Mouse (Mus musculus): ENCODE results near the gene Tmem33. TPM values are rescaled to one million over a fixed set of nuclear protein-coding genes. Genes with fewer than 3 reads are reported as not detected.
A peak's percentile ranks its signal among the peaks of the same experiment; 100 is the strongest.

Tmem33 gene
- total and polyA plus RNA-seq, 3 experiments: 70.4 to 147 (median 134) TPM

- peak overlapping the region; percentile 24; the same call in 1 of the 2 replicates for H3K4me2 ChIP-seq (ENCODE audit: insufficient read depth, low read depth, poor library complexity, severe bottlenecking)
- DNase-seq (ENCODE audit: extremely low read depth): no peak
- no peaks in the 10 kb centered on the region for H3K79me2 ChIP-seq (replicated peaks; ENCODE audit: control insufficient read depth, extremely low read depth, insufficient read depth, poor library complexity, severe bottlenecking)
- no peaks in the 10 kb centered on the region for H3K4me1 ChIP-seq (ENCODE audit: control insufficient read depth in 1 of 2, insufficient read depth in 2 of 2)
- in situ Hi-C loops (cut with MboI; ENCODE audit: low pct_ligation_motif_present, low pct_unique_long_range_greater_than_20kb, low sequenced_read_pairs): loop anchor here (25.0 kb wide), 1 partner anchor 510 kb away; no protein-coding TSS in a partner anchor
- no peak for TF ChIP-seq MYC (IDR thresholded peaks at IDR 0.05; ENCODE audit: low read depth, low read length)
- TF ChIP-seq SIN3A (IDR thresholded peaks at IDR 0.05; ENCODE audit: low read length): no peak
- no peak for TF ChIP-seq PAX5 (IDR thresholded peaks at IDR 0.05; ENCODE audit: low read length)
- no peak for TF ChIP-seq MAX (IDR thresholded peaks at IDR 0.05; ENCODE audit: low read length)
- TF ChIP-seq POLR2A (IDR thresholded peaks at IDR 0.05; ENCODE audit: low read depth, low read length): no peak
- no peak for TF ChIP-seq MEF2A (IDR thresholded peaks at IDR 0.05; ENCODE audit: borderline replicate concordance, low read depth, low read length)
- TF ChIP-seq CHD1 (IDR thresholded peaks at IDR 0.05; ENCODE audit: low read depth, low read length): no peak
- no peak for TF ChIP-seq ZKSCAN1 (IDR thresholded peaks at IDR 0.05; ENCODE audit: borderline replicate concordance, low read depth, low read length)
- no peak for TF ChIP-seq CHD2 (IDR thresholded peaks at IDR 0.05; ENCODE audit: low read length)
- no peak overlapping the region for H3K27ac ChIP-seq (ENCODE audit: insufficient read depth, low read depth)
- H3K9me3 ChIP-seq (replicated peaks; ENCODE audit: low read length): no peaks in the 10 kb centered on the region
- no peak overlapping the region for H3K9ac ChIP-seq (ENCODE audit: insufficient read depth, low read depth)
- no peaks in the 10 kb centered on the region for H3K36me3 ChIP-seq (replicated peaks in 1 of 2; ENCODE audit: control insufficient read depth in 1 of 2, insufficient read depth in 1 of 2, low read length in 1 of 2)
- dilution Hi-C loops (cut with MboI; ENCODE audit: extremely low pct_ligation_motif_present, extremely low pct_unique_long_range_greater_than_20kb, low sequenced_read_pairs): no loop called here
- no peak overlapping the region for H3K4me3 ChIP-seq (replicated peaks in 1 of 3; ENCODE audit: low read depth in 2 of 3, low read length in 2 of 3, poor library complexity in 1 of 3)
- H3K27me3 ChIP-seq (replicated peaks): no peaks in the 10 kb centered on the region
Observed at GRCm38 (mm10) chr5:67221901-67222300, 38.5 kb upstream of the Tmem33 start.

DNA sequence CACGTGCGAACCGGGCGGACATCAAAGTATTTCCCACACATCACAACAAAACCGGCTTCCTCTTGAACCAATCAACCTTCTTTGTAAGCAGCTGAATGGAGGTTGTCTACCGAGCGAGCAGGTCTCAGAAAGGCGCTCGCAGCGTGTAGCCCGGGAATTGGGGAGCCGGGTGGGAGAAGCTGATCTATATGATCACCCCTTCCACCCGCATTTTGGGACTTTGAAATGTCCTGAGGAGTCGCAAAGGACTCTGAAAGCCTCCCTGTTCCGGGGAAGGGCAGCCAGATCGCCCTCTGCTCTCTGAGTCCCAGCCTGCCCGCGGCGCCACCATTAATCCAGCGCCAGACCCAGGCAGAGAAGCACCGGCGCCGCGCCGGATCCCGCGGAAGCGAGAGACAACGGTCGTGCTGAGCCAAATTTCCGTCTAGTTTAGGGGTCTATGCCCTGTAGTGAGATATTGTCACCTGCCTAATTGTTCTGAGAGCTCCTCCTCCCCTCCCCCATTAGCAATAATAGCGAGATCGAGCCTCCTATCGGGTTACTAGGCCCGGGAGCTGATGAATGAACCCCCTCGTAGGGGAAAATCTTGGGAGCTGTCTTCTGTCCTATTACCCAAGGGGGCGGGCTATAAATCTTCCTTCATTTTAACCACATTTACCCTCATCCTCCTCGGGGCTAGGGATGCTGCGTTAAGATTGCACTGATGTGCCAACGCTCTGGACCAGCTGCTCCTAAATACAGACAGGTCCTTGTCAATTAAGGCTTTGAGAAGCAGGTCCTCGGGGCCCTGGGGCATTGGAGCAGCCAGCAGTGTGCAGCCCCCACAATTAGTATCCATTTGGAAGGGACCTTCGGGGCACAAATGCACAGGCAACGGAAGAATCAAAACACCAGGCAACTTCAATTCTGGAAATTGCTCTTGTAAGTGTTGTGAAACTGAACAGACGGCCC lies 37.6 kb upstream of the Tmem33 start:
- TF ChIP-seq RCOR1 (conservative IDR thresholded peaks at IDR 0.05; ENCODE audit: low read depth, low read length) (no peak), POLR2AphosphoS2 (IDR thresholded peaks at IDR 0.05; ENCODE audit: low read depth, low read length) (no peak), MEF2A (IDR thresholded peaks at IDR 0.05; ENCODE audit: borderline replicate concordance, low read depth, low read length) (no peak), MYC (IDR thresholded peaks at IDR 0.05; ENCODE audit: low read depth, low read length) (no peak), JUND (conservative IDR thresholded peaks at IDR 0.05; ENCODE audit: low read depth, low read length) (no peak), CHD1 (IDR thresholded peaks at IDR 0.05; ENCODE audit: low read depth, low read length) (no peak), CHD2 (IDR thresholded peaks at IDR 0.05; ENCODE audit: low read length) (no peak), ZKSCAN1 (IDR thresholded peaks at IDR 0.05; ENCODE audit: borderline replicate concordance, low read depth, low read length) (no peak), GABPA (IDR thresholded peaks at IDR 0.05; ENCODE audit: insufficient replicate concordance, low read depth, low read length) (no peak), MXI1 (IDR thresholded peaks at IDR 0.05; ENCODE audit: low read depth, low read length) (no peak), POLR2A (IDR thresholded peaks at IDR 0.05; ENCODE audit: low read depth, low read length) (no peak), USF1 (IDR thresholded peaks at IDR 0.05; ENCODE audit: low read depth, low read length) (no peak), SMC3 (IDR thresholded peaks at IDR 0.05; ENCODE audit: low read depth, low read length) (no peak), KAT2A (IDR thresholded peaks at IDR 0.05; ENCODE audit: insufficient replicate concordance, low read length) (no peak)
- no peaks in the 10 kb centered on the region for H3K4me1 ChIP-seq (ENCODE audit: control insufficient read depth in 1 of 2, insufficient read depth in 2 of 2)
- no peaks in the 10 kb centered on the region for H3K9me3 ChIP-seq (replicated peaks; ENCODE audit: low read length)
- in situ Hi-C loops (cut with MboI; ENCODE audit: low pct_ligation_motif_present, low pct_unique_long_range_greater_than_20kb, low sequenced_read_pairs): loop anchor here (25.0 kb wide), 1 partner anchor 510 kb away; no protein-coding TSS in a partner anchor
- H3K4me3 ChIP-seq (replicated peaks in 1 of 3; ENCODE audit: low read depth in 2 of 3, low read length in 2 of 3, poor library complexity in 1 of 3): no peak overlapping the region
- dilution Hi-C loops (cut with MboI; ENCODE audit: extremely low pct_ligation_motif_present, extremely low pct_unique_long_range_greater_than_20kb, low sequenced_read_pairs): no loop called here
- no peak for DNase-seq (ENCODE audit: extremely low read depth)
- no peaks in the 10 kb centered on the region for H3K27me3 ChIP-seq (replicated peaks)
- no peaks in the 10 kb centered on the region for H3K79me2 ChIP-seq (replicated peaks; ENCODE audit: control insufficient read depth, extremely low read depth, insufficient read depth, poor library complexity, severe bottlenecking)
- no peak overlapping the region for H3K27ac ChIP-seq (ENCODE audit: insufficient read depth, low read depth)
- no peak overlapping the region for H3K4me2 ChIP-seq (ENCODE audit: insufficient read depth, low read depth, poor library complexity, severe bottlenecking)
- no peak overlapping the region for H3K9ac ChIP-seq (ENCODE audit: insufficient read depth, low read depth)
- no peaks in the 10 kb centered on the region for H3K36me3 ChIP-seq (replicated peaks in 1 of 2; ENCODE audit: control insufficient read depth in 1 of 2, insufficient read depth in 1 of 2, low read length in 1 of 2)

Data from CH12.LX (cell line).